Mouse (Mus musculus) forebrain, postnatal 0 days (tissue): Measurements from ENCODE around the gene Npb. TPM values are rescaled to one million over a fixed set of nuclear protein-coding genes. Genes with fewer than 3 reads are reported as not detected.
"Not testable (repeated sequence)": the region's sequence is repeated elsewhere in the genome, so short reads cannot be mapped to it uniquely, and the experiment has no call there.

Experiments used
- ATAC-seq: fragments of 200-750 bp; cut with Nextera tagmentation; 2 replicates; pipeline ENCODE4 v1.8.0; 2017; ENCODE audit warnings: mild to moderate bottlenecking, moderate library complexity
- DNase-seq: peaks from one replicate; pipeline ENCODE4 v3.0.0-alpha.2; 2015
- H3K27ac ChIP-seq: fragments of 300-500 bp; sonication (generic); 2 replicates; pipeline ENCODE4 v1.5.1; 2014; ENCODE audit warnings: low read depth, mild to moderate bottlenecking, antibody characterized with exemption, low read length, moderate library complexity, mixed read lengths
- H3K27me3 ChIP-seq: fragments of 300-500 bp; sonication (generic); 2 replicates; pipeline ENCODE4 v1.6.1; 2014; ENCODE audit warnings: mild to moderate bottlenecking, low read length, mixed read lengths; ENCODE audit not compliant: insufficient read depth
- H3K36me3 ChIP-seq: fragments of 300-500 bp; sonication (generic); 2 replicates; pipeline ENCODE4 v1.6.1; 2014; ENCODE audit warnings: mild to moderate bottlenecking, moderate library complexity; ENCODE audit not compliant: insufficient read depth
- H3K4me1 ChIP-seq: fragments of 300-500 bp; sonication (generic); 2 replicates; pipeline ENCODE4 v1.6.1; 2014; ENCODE audit warnings: antibody characterized with exemption; ENCODE audit not compliant: insufficient read depth
- H3K4me2 ChIP-seq: fragments of 300-500 bp; sonication (generic); 2 replicates; pipeline ENCODE4 v1.6.1; 2014; ENCODE audit warnings: low read depth, mild to moderate bottlenecking, moderate library complexity
- H3K4me3 ChIP-seq: fragments of 300-500 bp; sonication (generic); 2 replicates; pipeline ENCODE4 v1.5.1; 2014; ENCODE audit warnings: low read depth, low read length, mixed read lengths
- H3K9ac ChIP-seq: fragments of 300-500 bp; sonication (generic); 2 replicates; pipeline ENCODE4 v1.6.1; 2014; ENCODE audit warnings: mild to moderate bottlenecking
- H3K9me3 ChIP-seq: fragments of 300-500 bp; sonication (generic); 2 replicates; pipeline ENCODE4 v1.6.1; 2016; ENCODE audit warnings: low read length
- CTCF ChIP-seq: sonication (generic); IDR thresholded peaks from 2 replicates; pipeline ENCODE4 v1.5.1; 2016; ENCODE audit warnings: antibody characterized with exemption, control low read depth, low read depth
- WGBS: fragments of 180-500 bp; shearing (Covaris S2); extraction: QIAGEN DNeasy Blood & Tissue Kit; methylation state at CpG from one replicate; pipeline ENCODE4 v1.1.7; 2014; 5-methylcytosine and 5-hydroxymethylcytosine counted together
- polyA plus RNA-seq: library from polyadenylated mRNA; unstranded; fragments of >200 nt; fragmentation: Nextera tagmentation; extraction: Ambion mirVana; gene quantifications from 2 replicates; pipeline ENCODE4 v1.2.1, GENCODE M21; 2015
- total RNA-seq: library from RNA; depleted of rRNA; stranded (reverse); fragments of >200 nt; gene quantifications from 2 replicates; pipeline ENCODE4 v1.2.3, GENCODE M21; 2014

The Npb gene
- total and polyA plus RNA-seq, 2 experiments from 2014 or later: 0.42 TPM; not detected in 1

GRCm38 (mm10) chr11:120580190-120580589, 28.1 kb upstream of the Npb start:
- TF ChIP-seq CTCF: no peak
- Histone ChIP-seq H3K4me3 (peak overlapping the region; percentile 93), H3K9ac (peak overlapping the region; percentile 90), H3K4me2 (peak overlapping the region; percentile 94), H3K9me3 (no peaks in the 10 kb centered on the region), H3K4me1 (peaks cover 9% of the 10 kb centered on the region), H3K36me3 (peaks cover 28% of the 10 kb centered on the region), H3K27ac (peak overlapping the region; percentile 98), H3K27me3 (no peaks in the 10 kb centered on the region)
- DNase-seq: no peak
- WGBS: 58% methylated on average over 7 of the region's 7 CpGs
- ATAC-seq: no peak

DNA sequence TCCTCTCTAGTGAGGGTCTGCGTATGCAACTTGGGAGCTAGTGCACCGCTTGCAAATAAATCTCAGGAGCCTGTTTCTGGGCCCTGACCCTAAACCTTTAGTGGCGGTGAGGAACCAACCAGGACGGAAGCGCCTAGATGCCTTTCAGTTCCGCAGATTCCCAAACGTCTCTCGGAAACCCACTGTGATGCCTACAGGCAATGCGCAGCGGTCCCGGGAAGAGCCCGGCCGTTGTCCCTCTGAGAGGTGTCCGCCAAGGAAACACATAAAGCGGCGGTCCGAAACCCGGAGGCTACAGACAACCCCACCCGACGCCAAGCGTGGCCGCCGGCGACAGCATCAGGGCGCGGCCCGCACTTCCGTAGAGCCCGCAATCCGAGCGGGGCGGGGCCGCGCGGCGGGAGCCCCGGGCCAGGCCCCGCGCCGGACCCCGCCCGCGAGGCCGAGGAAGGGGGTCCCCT, 27.4 kb upstream of the Npb start:
- TF ChIP-seq CTCF: no peak
- ATAC-seq (peak; percentile 24), DNase-seq (peak; percentile 55)
- H3K4me2 ChIP-seq: peak overlapping the region; percentile 94
- peak overlapping the region; percentile 98 for H3K27ac ChIP-seq
- H3K9ac ChIP-seq: peak overlapping the region; percentile 90
- H3K4me1 ChIP-seq: peaks cover 9% of the 10 kb centered on the region
- H3K9me3 ChIP-seq: no peaks in the 10 kb centered on the region
- no peaks in the 10 kb centered on the region for H3K27me3 ChIP-seq
- peak overlapping the region; percentile 93 for H3K4me3 ChIP-seq
- WGBS: 1% methylated on average over 32 of the region's 44 CpGs
- H3K36me3 ChIP-seq: peaks cover 35% of the 10 kb centered on the region

DNA sequence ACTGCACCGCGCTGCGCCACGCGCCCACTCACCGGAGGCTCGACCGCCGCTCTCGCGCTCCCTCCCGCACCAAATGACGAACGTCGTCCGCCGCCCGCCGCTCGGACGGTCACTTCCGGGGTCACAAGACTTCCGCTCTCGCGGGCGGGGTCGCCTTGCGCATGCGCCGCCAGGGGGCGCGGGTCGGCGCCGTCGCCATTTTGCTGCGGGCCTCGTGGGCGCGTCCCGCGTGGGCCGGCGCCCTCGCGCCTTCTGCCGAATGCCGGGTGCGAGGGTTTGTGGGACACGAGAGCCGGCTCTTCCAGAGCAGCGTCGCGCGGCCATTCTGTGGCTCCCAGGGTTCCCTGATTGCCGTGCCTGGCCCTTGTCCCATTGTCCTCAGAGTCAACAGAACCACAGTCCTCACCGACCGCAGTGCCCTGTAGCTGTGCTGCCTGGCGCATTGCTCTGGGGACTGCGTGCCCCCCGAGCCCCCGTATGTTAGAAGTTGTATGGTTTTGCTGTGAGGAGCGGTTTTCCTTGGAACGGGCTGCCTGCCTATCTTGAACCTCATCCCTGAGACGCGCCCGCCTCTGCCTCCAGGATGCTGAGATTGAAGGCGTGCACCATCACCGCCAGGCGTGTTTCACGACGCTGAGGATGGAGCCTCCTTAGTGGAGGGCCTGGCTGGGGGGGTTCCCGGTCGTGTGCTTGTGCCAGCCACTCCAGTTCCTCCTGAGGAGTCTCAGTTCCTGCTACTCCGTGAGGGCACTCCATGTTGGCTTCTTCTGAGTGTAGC, 26.6 kb upstream of the Npb start, which contains the start of gene Arhgdia:
TSS of gene Arhgdia (minus strand) at position 135 of the 778 bp plus-strand sequence.
- ATAC-seq (peak; percentile 81), DNase-seq (peak; percentile 94)
- Histone ChIP-seq H3K4me3 (peak within 1 kb of the TSS; percentile 93), H3K4me2 (peak within 1 kb of the TSS; percentile 94), H3K27me3 (no peaks in the 10 kb centered on the region), H3K36me3 (peaks cover 42% of the 10 kb centered on the region), H3K9me3 (no peaks in the 10 kb centered on the region), H3K27ac (peak within 1 kb of the TSS; percentile 98), H3K9ac (peak within 1 kb of the TSS; percentile 90), H3K4me1 (peaks cover 9% of the 10 kb centered on the region)
- TF ChIP-seq CTCF: peak; percentile 67
- WGBS: 4% methylated on average over 71 of the region's 75 CpGs

DNA sequence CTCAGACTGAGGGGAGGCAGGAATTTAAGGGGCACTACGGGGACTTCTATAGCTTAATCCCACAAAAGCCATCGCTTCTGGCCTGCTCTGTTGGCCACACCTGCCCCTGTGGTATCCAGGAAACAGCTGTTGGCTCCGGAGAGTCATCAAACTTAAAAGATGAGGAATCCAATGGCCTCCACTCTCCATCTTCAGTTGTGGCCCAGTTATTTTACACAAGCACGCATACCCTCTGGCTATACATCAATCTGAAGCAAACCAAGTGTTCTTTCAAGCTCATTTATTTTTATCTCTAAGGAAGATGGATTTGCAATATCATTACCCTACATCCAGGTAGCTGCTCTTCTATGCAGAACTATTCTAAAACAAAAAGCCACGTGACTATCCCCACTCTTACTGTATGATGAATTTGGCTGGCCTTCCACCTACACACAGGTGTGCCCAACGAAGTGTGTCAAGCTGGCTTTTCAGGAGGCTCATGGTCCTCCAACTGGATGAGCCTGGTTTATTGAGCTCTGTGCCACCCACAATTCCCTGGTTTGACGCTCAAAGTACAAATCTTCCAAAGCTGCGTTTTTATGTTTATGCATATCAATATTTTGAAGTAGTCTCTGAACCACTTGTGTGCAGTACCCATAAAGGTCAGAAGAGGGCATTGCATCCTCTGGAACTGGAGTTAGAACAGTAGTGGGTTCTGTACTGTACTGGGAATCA, 25.9 kb upstream of the Npb start:
- Histone ChIP-seq H3K9me3 (no peaks in the 10 kb centered on the region), H3K27ac (peak overlapping the region; percentile 98), H3K9ac (peak overlapping the region; percentile 90), H3K4me2 (peak overlapping the region; percentile 94), H3K36me3 (peaks cover 45% of the 10 kb centered on the region), H3K27me3 (no peaks in the 10 kb centered on the region), H3K4me3 (peak overlapping the region; percentile 93), H3K4me1 (peaks cover 9% of the 10 kb centered on the region)
- ATAC-seq (no peak), DNase-seq (peak; percentile 41)
- TF ChIP-seq CTCF: peak; percentile 51
- 78% methylated on average over 8 of the region's 8 CpGs for WGBS

DNA sequence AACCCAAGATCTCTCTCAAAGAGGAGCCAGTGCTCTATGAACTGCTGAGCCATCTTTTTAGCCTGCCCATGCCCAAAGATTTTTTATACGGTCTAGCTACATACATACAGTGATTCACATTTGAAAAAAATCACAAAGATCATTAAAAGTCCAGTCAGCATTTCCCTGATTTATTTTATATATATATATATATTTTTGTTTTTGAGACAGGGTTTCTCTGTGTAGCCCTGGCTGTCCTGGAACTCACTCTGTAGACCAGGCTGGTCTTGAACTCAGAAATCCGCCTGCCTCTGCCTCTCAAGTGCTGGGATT, 25.3 kb upstream of the Npb start:
- H3K4me2 ChIP-seq, H3K9me3 ChIP-seq, H3K27ac ChIP-seq, H3K4me1 ChIP-seq, ATAC-seq, H3K27me3 ChIP-seq, H3K9ac ChIP-seq, H3K4me3 ChIP-seq, DNase-seq: not testable (repeated sequence)
- WGBS: 89% methylated on average over 2 of the region's 2 CpGs
- H3K36me3 ChIP-seq: peaks cover 45% of the 10 kb centered on the region

- H3K9me3 ChIP-seq: no peaks in the 10 kb centered on the region
- no peak for ATAC-seq
- peaks cover 9% of the 10 kb centered on the region for H3K4me1 ChIP-seq
- no peaks in the 10 kb centered on the region for H3K27me3 ChIP-seq
- no peak overlapping the region for H3K4me3 ChIP-seq
- no peak overlapping the region for H3K27ac ChIP-seq
- H3K9ac ChIP-seq: no peak overlapping the region
- 97% methylated on average over 1 of the region's 1 CpGs for WGBS
- no peak; the same call in 1 of the 2 replicates for TF ChIP-seq CTCF
- DNase-seq: no peak
- no peak overlapping the region for H3K4me2 ChIP-seq
- peaks cover 43% of the 10 kb centered on the region for H3K36me3 ChIP-seq
These were observed 24.3 kb upstream of the Npb start for GRCm38 (mm10) chr11:120583937-120584336.

GRCm38 (mm10) chr11:120588531-120588930, 19.7 kb upstream of the Npb start:
- Histone ChIP-seq H3K27ac (no peak overlapping the region), H3K36me3 (peaks cover 75% of the 10 kb centered on the region), H3K4me1 (no peaks in the 10 kb centered on the region), H3K9me3 (no peaks in the 10 kb centered on the region), H3K27me3 (no peaks in the 10 kb centered on the region), H3K4me2 (no peak overlapping the region), H3K9ac (no peak overlapping the region), H3K4me3 (no peak overlapping the region)
- DNase-seq: no peak
- 98% methylated on average over 6 of the region's 6 CpGs for WGBS
- no peak for TF ChIP-seq CTCF
- no peak for ATAC-seq
